Mouse (Mus musculus) testis, adult 2 months (tissue): ENCODE results near the gene Nfx1.

Experiments
- CTCF ChIP-seq: fragments of 200-500 bp; IDR thresholded peaks from 2 replicates; pipeline ENCODE4 v1.5.1; 2012; ENCODE audit warnings: low read depth, mild to moderate bottlenecking, inconsistent platforms, low read length, moderate library complexity; ENCODE audit not compliant: control insufficient read depth, insufficient read depth, insufficient replicate concordance
- POLR2A ChIP-seq: fragments of 200-500 bp; IDR thresholded peaks from 2 replicates; pipeline ENCODE4 v1.6.1; 2012; ENCODE audit warnings: low read depth, mild to moderate bottlenecking, inconsistent platforms, low read length, moderate library complexity; ENCODE audit not compliant: control insufficient read depth

- TF ChIP-seq CTCF (no peak), POLR2A (no peak)
Observed at GRCm38 (mm10) chr4:41057361-41057760, 86.7 kb downstream of the Nfx1 start.
